Mouse (Mus musculus) hindbrain, embryonic 12.5 days (tissue): ENCODE results near the gene Stac. TPM values are rescaled to one million over a fixed set of nuclear protein-coding genes. Genes with fewer than 3 reads are reported as not detected.

Experiments
- ATAC-seq: fragments of 200-750 bp; cut with Nextera tagmentation; 2 replicates; pipeline ENCODE4 v1.8.0; 2017; ENCODE audit warnings: moderate TSS enrichment; ENCODE audit not compliant: low FRiP score
- H3K27ac ChIP-seq: fragments of 300-500 bp; sonication (generic); 2 replicates; pipeline ENCODE4 v1.5.1; 2016; ENCODE audit warnings: mild to moderate bottlenecking
- H3K27me3 ChIP-seq: fragments of 300-500 bp; sonication (generic); 2 replicates; pipeline ENCODE4 v1.6.1; 2016; ENCODE audit warnings: mild to moderate bottlenecking
- H3K36me3 ChIP-seq: fragments of 300-500 bp; sonication (generic); 2 replicates; pipeline ENCODE4 v1.6.1; 2016; ENCODE audit warnings: mild to moderate bottlenecking
- H3K4me1 ChIP-seq: fragments of 300-500 bp; sonication (generic); 2 replicates; pipeline ENCODE4 v1.6.1; 2016
- H3K4me2 ChIP-seq: fragments of 300-500 bp; sonication (generic); replicated peaks from 2 replicates; pipeline ENCODE4 v1.6.1; 2016; ENCODE audit warnings: mild to moderate bottlenecking
- H3K4me3 ChIP-seq: fragments of 300-500 bp; sonication (generic); 2 replicates; pipeline ENCODE4 v1.5.1; 2016; ENCODE audit warnings: mild to moderate bottlenecking
- H3K9ac ChIP-seq: fragments of 300-500 bp; sonication (generic); 2 replicates; pipeline ENCODE4 v1.6.1; 2016; ENCODE audit warnings: mild to moderate bottlenecking, moderate library complexity
- H3K9me3 ChIP-seq: fragments of 300-500 bp; sonication (generic); replicated peaks from 2 replicates; pipeline ENCODE4 v1.6.1; 2016; ENCODE audit warnings: mild to moderate bottlenecking
- WGBS: fragments of 180-500 bp; shearing (Covaris S2); methylation state at CpG from one replicate; pipeline ENCODE4 v1.1.7; 2016; 5-methylcytosine and 5-hydroxymethylcytosine counted together
- polyA plus RNA-seq: library from polyadenylated mRNA; unstranded; fragments of >200 nt; fragmentation: Nextera tagmentation; extraction: Ambion mirVana; gene quantifications from 2 replicates; pipeline ENCODE4 v1.2.1, GENCODE M21; 2016

The Stac gene
- polyA plus RNA-seq, result 1.4 and 1.6 TPM in 2 replicates

GRCm38 (mm10) chr9:111689680-111690483 is at the start of gene Stac:
Stac (minus strand) TSS chr9:111690348.
- peak within 1 kb of the TSS; percentile 58 for H3K4me3 ChIP-seq
- H3K36me3 ChIP-seq, result no peaks in the 10 kb centered on the region
- WGBS, result 3% methylated on average over 58 of the region's 64 CpGs
- peak within 1 kb of the TSS; percentile 60 for H3K9ac ChIP-seq
- H3K27ac ChIP-seq, result no peak within 1 kb of the TSS
- peak; percentile 69 for ATAC-seq
- H3K9me3 ChIP-seq, result no peaks in the 10 kb centered on the region
- peaks cover 33% of the 10 kb centered on the region for H3K27me3 ChIP-seq
- H3K4me2 ChIP-seq, result peak within 1 kb of the TSS; percentile 96
- H3K4me1 ChIP-seq, result peaks cover 6% of the 10 kb centered on the region

- Histone ChIP-seq H3K9ac (no peak overlapping the region), H3K4me3 (no peak overlapping the region), H3K4me2 (no peak overlapping the region), H3K27me3 (no peaks in the 10 kb centered on the region), H3K4me1 (no peaks in the 10 kb centered on the region), H3K9me3 (no peaks in the 10 kb centered on the region), H3K36me3 (no peaks in the 10 kb centered on the region), H3K27ac (peak overlapping the region; percentile 46; the same call in 1 of the 2 replicates)
- ATAC-seq, result no peak
- WGBS, result 72% methylated on average over 10 of the region's 10 CpGs
Measured at GRCm38 (mm10) chr9:111739431-111740245, 49.5 kb upstream of the Stac start.

- WGBS, result 76% methylated on average over 3 of the region's 3 CpGs
- no peak for ATAC-seq
- Histone ChIP-seq H3K27ac (no peak overlapping the region), H3K4me3 (no peak overlapping the region), H3K4me1 (no peaks in the 10 kb centered on the region), H3K9ac (no peak overlapping the region), H3K27me3 (no peaks in the 10 kb centered on the region), H3K36me3 (no peaks in the 10 kb centered on the region), H3K9me3 (no peaks in the 10 kb centered on the region), H3K4me2 (no peak overlapping the region)
Measured at GRCm38 (mm10) chr9:111739026-111739425, 48.9 kb upstream of the Stac start.

GRCm38 (mm10) chr9:111737796-111738195 is 47.6 kb upstream of the Stac start:
- no peaks in the 10 kb centered on the region for H3K4me1 ChIP-seq
- 76% methylated on average over 2 of the region's 2 CpGs for WGBS
- no peak for ATAC-seq

GRCm38 (mm10) chr9:111735931-111736330 is 45.8 kb upstream of the Stac start:
- Histone ChIP-seq H3K4me2 (no peak overlapping the region), H3K36me3 (no peaks in the 10 kb centered on the region), H3K27ac (no peak overlapping the region), H3K27me3 (no peaks in the 10 kb centered on the region), H3K9ac (no peak overlapping the region), H3K4me3 (no peak overlapping the region), H3K9me3 (no peaks in the 10 kb centered on the region), H3K4me1 (no peaks in the 10 kb centered on the region)
- 78% methylated on average over 3 of the region's 3 CpGs for WGBS
- ATAC-seq, result no peak

More at GRCm38 (mm10) chr9:111737796-111738195, 47.6 kb upstream of the Stac start:
- H3K36me3 ChIP-seq, result no peaks in the 10 kb centered on the region
- no peaks in the 10 kb centered on the region for H3K9me3 ChIP-seq
- no peaks in the 10 kb centered on the region for H3K27me3 ChIP-seq
- no peak overlapping the region for H3K4me2 ChIP-seq
- no peak overlapping the region for H3K4me3 ChIP-seq
- H3K27ac ChIP-seq, result no peak overlapping the region
- no peak overlapping the region for H3K9ac ChIP-seq

GRCm38 (mm10) chr9:111731939-111732670 is 42.0 kb upstream of the Stac start:
- H3K9me3 ChIP-seq, result no peaks in the 10 kb centered on the region
- no peak for ATAC-seq
- H3K4me2 ChIP-seq, result no peak overlapping the region
- no peak overlapping the region for H3K4me3 ChIP-seq
- H3K9ac ChIP-seq, result no peak overlapping the region
- no peaks in the 10 kb centered on the region for H3K4me1 ChIP-seq
- H3K36me3 ChIP-seq, result no peaks in the 10 kb centered on the region
- H3K27ac ChIP-seq, result no peak overlapping the region
- no peaks in the 10 kb centered on the region for H3K27me3 ChIP-seq
- WGBS, result 76% methylated on average over 9 of the region's 9 CpGs

- ATAC-seq, result no peak
- H3K27me3 ChIP-seq, result no peaks in the 10 kb centered on the region
- H3K36me3 ChIP-seq, result no peaks in the 10 kb centered on the region
- no peak overlapping the region for H3K4me3 ChIP-seq
- no peak overlapping the region for H3K27ac ChIP-seq
- no peaks in the 10 kb centered on the region for H3K4me1 ChIP-seq
- H3K9me3 ChIP-seq, result no peaks in the 10 kb centered on the region
- 30% methylated on average over 5 of the region's 5 CpGs for WGBS
- H3K4me2 ChIP-seq, result no peak overlapping the region
- H3K9ac ChIP-seq, result no peak overlapping the region
Measured at GRCm38 (mm10) chr9:111724981-111725593, 34.9 kb upstream of the Stac start.

GRCm38 (mm10) chr9:111714457-111714856 is 24.3 kb upstream of the Stac start:
- Histone ChIP-seq H3K9me3 (no peaks in the 10 kb centered on the region), H3K36me3 (no peaks in the 10 kb centered on the region), H3K4me2 (no peak overlapping the region), H3K4me1 (no peaks in the 10 kb centered on the region), H3K4me3 (no peak overlapping the region), H3K9ac (no peak overlapping the region), H3K27ac (no peak overlapping the region), H3K27me3 (no peaks in the 10 kb centered on the region)
- WGBS, result 76% methylated on average over 3 of the region's 3 CpGs
- ATAC-seq, result no peak

DNA sequence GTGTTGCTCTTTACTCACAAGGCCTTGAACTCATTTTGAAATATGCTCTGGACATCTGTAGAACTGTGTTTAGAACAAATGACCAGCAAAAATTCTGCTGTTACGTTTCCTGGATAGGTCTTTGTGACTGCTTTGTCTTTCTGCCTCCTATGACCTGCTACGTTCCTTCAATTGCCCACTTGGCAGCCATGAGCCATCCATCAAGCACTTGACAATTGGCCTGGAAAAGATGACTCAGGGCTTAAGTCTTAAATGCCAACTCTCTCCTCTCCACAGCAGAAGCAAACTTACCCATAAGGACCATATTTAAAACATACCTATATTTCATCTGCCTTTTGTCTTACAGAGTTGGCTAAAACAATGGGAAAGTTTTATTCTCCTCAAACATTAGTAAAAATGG is 10.0 kb upstream of the Stac start:
- no peak overlapping the region for H3K27ac ChIP-seq
- H3K27me3 ChIP-seq, result no peaks in the 10 kb centered on the region
- no peak overlapping the region for H3K9ac ChIP-seq
- H3K36me3 ChIP-seq, result no peaks in the 10 kb centered on the region
- H3K4me3 ChIP-seq, result no peak overlapping the region
- ATAC-seq, result no peak
- H3K4me1 ChIP-seq, result no peaks in the 10 kb centered on the region
- 50% methylated on average over 2 of the region's 2 CpGs for WGBS
- no peaks in the 10 kb centered on the region for H3K9me3 ChIP-seq
- no peak overlapping the region for H3K4me2 ChIP-seq

DNA sequence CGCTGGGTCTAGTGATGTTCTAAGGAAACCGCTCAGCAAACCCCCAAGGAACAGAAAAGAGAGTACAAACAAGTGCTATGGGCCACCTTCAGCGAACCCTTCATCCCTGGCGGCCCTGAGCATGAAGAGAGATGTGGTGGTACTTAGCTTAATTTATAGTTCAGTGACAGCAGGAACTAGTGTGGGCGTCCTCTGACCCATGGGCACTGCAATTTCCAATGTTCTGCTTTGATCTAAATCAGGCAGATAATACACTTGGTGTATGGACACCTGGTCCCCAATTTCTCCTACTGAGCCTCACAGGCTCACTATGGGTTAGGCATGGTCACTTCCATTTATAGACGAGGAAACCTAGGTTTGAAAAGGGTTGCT is 322 bp upstream of the Stac start:
- Histone ChIP-seq H3K9ac (peak overlapping the region; percentile 60; the same call in 1 of the 2 replicates), H3K4me3 (peak overlapping the region; percentile 58), H3K27ac (no peak overlapping the region), H3K4me1 (peaks cover 6% of the 10 kb centered on the region), H3K9me3 (no peaks in the 10 kb centered on the region), H3K36me3 (no peaks in the 10 kb centered on the region), H3K27me3 (peaks cover 33% of the 10 kb centered on the region), H3K4me2 (peak overlapping the region; percentile 96)
- WGBS, result 17% methylated on average over 6 of the region's 6 CpGs
- 0 out of 2 replicates have a peak, but pooled peaks have one; percentile 29 for ATAC-seq

DNA sequence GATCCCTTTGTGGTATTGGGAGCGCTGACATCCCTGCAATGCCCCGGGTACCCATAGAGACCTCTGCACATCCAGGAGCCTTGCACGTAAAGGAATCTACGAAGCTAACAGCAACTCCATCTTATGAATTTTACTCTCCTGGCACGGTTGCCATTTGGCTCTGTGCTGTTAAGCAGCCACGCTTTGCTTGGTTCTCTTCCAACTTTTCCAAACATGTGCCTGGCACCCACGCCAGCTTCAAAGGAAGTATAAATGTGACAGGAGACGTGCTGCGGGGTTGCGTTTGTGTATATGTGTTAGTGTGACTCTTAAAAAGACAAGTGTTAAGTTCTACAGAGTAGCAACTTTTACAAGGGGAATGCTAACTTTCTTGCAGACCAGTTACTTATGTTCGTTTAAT is 1.0 kb downstream of the Stac start:
- Histone ChIP-seq H3K27me3 (peaks cover 33% of the 10 kb centered on the region), H3K4me3 (no peak overlapping the region), H3K36me3 (no peaks in the 10 kb centered on the region), H3K4me2 (no peak overlapping the region), H3K27ac (no peak overlapping the region), H3K9me3 (no peaks in the 10 kb centered on the region), H3K9ac (no peak overlapping the region), H3K4me1 (peaks cover 6% of the 10 kb centered on the region)
- 89% methylated on average over 11 of the region's 11 CpGs for WGBS
- no peak for ATAC-seq

GRCm38 (mm10) chr9:111684170-111684569 is 6.0 kb downstream of the Stac start:
- H3K4me3 ChIP-seq, result no peak overlapping the region
- no peak overlapping the region for H3K9ac ChIP-seq
- H3K36me3 ChIP-seq, result no peaks in the 10 kb centered on the region
- H3K9me3 ChIP-seq, result no peaks in the 10 kb centered on the region
- no peak for ATAC-seq
- 96% methylated on average over 2 of the region's 2 CpGs for WGBS
- H3K4me2 ChIP-seq, result no peak overlapping the region
- no peaks in the 10 kb centered on the region for H3K4me1 ChIP-seq
- H3K27ac ChIP-seq, result no peak overlapping the region
- peaks cover 12% of the 10 kb centered on the region for H3K27me3 ChIP-seq
